Mouse (Mus musculus): ENCODE data around the gene Ccdc69. TPM values are rescaled to one million over a fixed set of nuclear protein-coding genes. Genes with fewer than 3 reads are reported as not detected.

Gene Ccdc69
- polyA plus RNA-seq, 1 experiment from 2014 or later, result 5.1 TPM

DNA sequence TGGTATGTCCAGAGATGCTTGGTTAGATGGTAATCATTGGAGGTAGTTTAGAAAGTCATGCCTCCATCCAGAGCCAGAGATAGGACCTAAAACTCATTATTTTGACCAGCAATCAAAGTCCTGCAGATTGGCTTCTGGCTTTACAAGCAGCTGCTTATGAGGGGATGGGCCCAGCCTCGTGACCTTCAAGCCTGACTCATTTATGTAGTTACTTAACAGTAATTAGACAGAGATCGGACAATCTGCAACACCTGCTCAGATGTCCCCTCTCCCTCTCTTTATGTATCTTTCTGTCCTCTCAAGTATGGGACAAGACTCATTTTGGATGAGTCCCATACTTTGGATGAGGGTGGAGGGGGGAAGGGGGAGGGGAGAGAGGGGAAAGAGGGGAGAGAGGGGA, 12.0 kb upstream of the Ccdc69 start:
- no peaks in the 10 kb centered on the region for H3K36me3 ChIP-seq (ENCODE audit: control insufficient read depth, insufficient read depth, low read length)
- DNase-seq (ENCODE audit: low spot score), result no peak
- no peak overlapping the region for H3K27ac ChIP-seq (replicated peaks)
- H3K9ac ChIP-seq (ENCODE audit: low read length), result no peak overlapping the region
- H3K9me3 ChIP-seq (ENCODE audit: control insufficient read depth, low read length), result no peaks in the 10 kb centered on the region
- no peak for ATAC-seq (ENCODE audit: low FRiP score, low TSS enrichment)
- H3K27me3 ChIP-seq (ENCODE audit: control insufficient read depth, insufficient read depth, low read length), result no peaks in the 10 kb centered on the region
- H3K4me3 ChIP-seq (ENCODE audit: low read depth, low read length), result no peak overlapping the region
- TF ChIP-seq EP300 (optimal IDR thresholded peaks at IDR 0.05) (no peak), CTCF (IDR thresholded peaks at IDR 0.05; ENCODE audit: low read depth) (no peak)
- H3K4me2 ChIP-seq (replicated peaks; ENCODE audit: low read depth), result no peak overlapping the region
- WGBS, result 69% methylated on average over 2 of the region's 2 CpGs
- H3K4me1 ChIP-seq (replicated peaks; ENCODE audit: control insufficient read depth, insufficient read depth), result no peaks in the 10 kb centered on the region

DNA sequence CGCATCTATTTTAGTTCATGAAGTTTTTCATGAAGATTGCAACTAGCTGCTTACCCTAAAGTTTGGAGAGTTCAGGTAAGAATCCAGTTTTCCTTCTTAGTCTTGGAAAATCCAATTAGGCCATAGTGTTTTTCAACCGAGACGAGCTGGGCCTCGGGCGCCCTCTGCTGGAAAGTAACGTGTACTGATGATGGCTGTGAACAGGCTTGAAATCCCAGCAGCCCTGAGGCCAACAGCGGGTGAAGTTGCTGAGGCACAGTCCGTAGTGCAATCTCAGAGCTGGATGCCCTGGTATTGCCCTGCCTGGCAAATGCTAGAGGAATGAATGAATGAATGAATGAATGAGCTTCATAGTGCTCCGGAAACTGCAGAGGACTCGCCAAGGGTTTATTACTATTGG, 9.1 kb upstream of the Ccdc69 start:
- DNase-seq (ENCODE audit: low spot score), result peak; percentile 80
- ATAC-seq (ENCODE audit: low FRiP score, low TSS enrichment), result peak; percentile 58; the same call in 1 of the 2 replicates

DNA sequence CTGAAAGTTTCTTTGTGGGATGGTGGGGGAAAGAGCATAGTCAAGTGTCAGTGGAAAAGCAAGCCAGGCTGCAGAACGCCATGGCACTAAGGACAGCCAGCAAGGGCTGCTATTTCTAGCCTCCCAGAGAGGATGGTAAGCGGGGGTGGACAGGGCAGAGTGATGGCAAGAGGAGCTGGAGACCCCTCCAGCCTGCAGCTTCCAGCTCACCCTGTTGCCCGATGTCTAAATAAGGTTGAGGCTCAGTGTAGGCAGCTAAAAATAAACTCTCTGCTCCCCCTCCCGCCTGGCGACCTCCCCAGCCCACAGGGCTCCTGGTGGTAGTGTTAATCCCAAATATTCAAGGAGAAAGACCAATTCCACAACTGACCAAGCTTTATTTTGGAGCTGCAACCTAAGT, 7.5 kb upstream of the Ccdc69 start:
- H3K4me1 ChIP-seq (replicated peaks; ENCODE audit: control insufficient read depth, insufficient read depth), result no peaks in the 10 kb centered on the region
- 41% methylated on average over 5 of the region's 5 CpGs for WGBS
- no peak for DNase-seq (ENCODE audit: low spot score)
- H3K9me3 ChIP-seq (ENCODE audit: control insufficient read depth, low read length), result no peaks in the 10 kb centered on the region
- no peaks in the 10 kb centered on the region for H3K36me3 ChIP-seq (ENCODE audit: control insufficient read depth, insufficient read depth, low read length)
- no peak overlapping the region for H3K27ac ChIP-seq (replicated peaks)
- no peak overlapping the region for H3K4me3 ChIP-seq (ENCODE audit: low read depth, low read length)
- no peaks in the 10 kb centered on the region for H3K27me3 ChIP-seq (ENCODE audit: control insufficient read depth, insufficient read depth, low read length)
- TF ChIP-seq CTCF (IDR thresholded peaks at IDR 0.05; ENCODE audit: low read depth), result no peak
- TF ChIP-seq EP300 (optimal IDR thresholded peaks at IDR 0.05), result no peak
- no peak overlapping the region for H3K9ac ChIP-seq (ENCODE audit: low read length)
- peak; percentile 41; the same call in 1 of the 2 replicates for ATAC-seq (ENCODE audit: low FRiP score, low TSS enrichment)
- H3K4me2 ChIP-seq (replicated peaks; ENCODE audit: low read depth), result no peak overlapping the region

More for the DNA sequence above, 9.1 kb upstream of the Ccdc69 start:
- no peak overlapping the region for H3K27ac ChIP-seq (replicated peaks)
- H3K9me3 ChIP-seq (ENCODE audit: control insufficient read depth, low read length), result no peaks in the 10 kb centered on the region
- H3K4me1 ChIP-seq (replicated peaks; ENCODE audit: control insufficient read depth, insufficient read depth), result no peaks in the 10 kb centered on the region
- H3K9ac ChIP-seq (ENCODE audit: low read length), result no peak overlapping the region
- H3K27me3 ChIP-seq (ENCODE audit: control insufficient read depth, insufficient read depth, low read length), result no peaks in the 10 kb centered on the region
- no peaks in the 10 kb centered on the region for H3K36me3 ChIP-seq (ENCODE audit: control insufficient read depth, insufficient read depth, low read length)
- 9% methylated on average over 10 of the region's 10 CpGs for WGBS
- H3K4me3 ChIP-seq (ENCODE audit: low read depth, low read length), result no peak overlapping the region
- TF ChIP-seq CTCF (IDR thresholded peaks at IDR 0.05; ENCODE audit: low read depth) (peak; percentile 99), EP300 (optimal IDR thresholded peaks at IDR 0.05) (no peak)
- no peak overlapping the region for H3K4me2 ChIP-seq (replicated peaks; ENCODE audit: low read depth)

DNA sequence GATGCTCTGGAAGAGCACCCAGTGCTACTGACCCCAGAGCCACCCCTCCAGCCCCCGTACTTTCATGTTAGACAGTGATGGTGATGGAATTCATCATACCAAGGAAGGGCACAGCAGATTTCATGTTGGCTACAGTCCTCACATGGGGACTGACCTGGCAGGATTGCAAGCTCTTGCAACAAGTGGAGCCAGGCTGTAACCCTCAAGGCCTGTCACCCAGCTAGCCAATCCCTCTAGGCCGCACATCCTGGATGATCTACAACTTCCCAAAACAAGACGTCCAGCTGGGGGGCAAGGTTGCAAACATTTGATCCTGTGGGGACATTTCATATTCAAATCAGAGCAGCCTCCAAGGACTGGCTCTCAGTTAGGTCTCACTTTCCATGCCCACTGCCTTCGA, 6.7 kb upstream of the Ccdc69 start:
- H3K4me3 ChIP-seq (ENCODE audit: low read depth, low read length), result no peak overlapping the region
- H3K27ac ChIP-seq (replicated peaks), result no peak overlapping the region
- TF ChIP-seq CTCF (IDR thresholded peaks at IDR 0.05; ENCODE audit: low read depth) (no peak), EP300 (optimal IDR thresholded peaks at IDR 0.05) (no peak)
- H3K9me3 ChIP-seq (ENCODE audit: control insufficient read depth, low read length), result no peaks in the 10 kb centered on the region
- H3K4me2 ChIP-seq (replicated peaks; ENCODE audit: low read depth), result no peak overlapping the region
- H3K4me1 ChIP-seq (replicated peaks; ENCODE audit: control insufficient read depth, insufficient read depth), result no peaks in the 10 kb centered on the region
- DNase-seq (ENCODE audit: low spot score) (no peak), ATAC-seq (ENCODE audit: low FRiP score, low TSS enrichment) (no peak)
- no peak overlapping the region for H3K9ac ChIP-seq (ENCODE audit: low read length)
- 74% methylated on average over 4 of the region's 4 CpGs for WGBS
- H3K36me3 ChIP-seq (ENCODE audit: control insufficient read depth, insufficient read depth, low read length), result no peaks in the 10 kb centered on the region
- H3K27me3 ChIP-seq (ENCODE audit: control insufficient read depth, insufficient read depth, low read length), result no peaks in the 10 kb centered on the region

DNA sequence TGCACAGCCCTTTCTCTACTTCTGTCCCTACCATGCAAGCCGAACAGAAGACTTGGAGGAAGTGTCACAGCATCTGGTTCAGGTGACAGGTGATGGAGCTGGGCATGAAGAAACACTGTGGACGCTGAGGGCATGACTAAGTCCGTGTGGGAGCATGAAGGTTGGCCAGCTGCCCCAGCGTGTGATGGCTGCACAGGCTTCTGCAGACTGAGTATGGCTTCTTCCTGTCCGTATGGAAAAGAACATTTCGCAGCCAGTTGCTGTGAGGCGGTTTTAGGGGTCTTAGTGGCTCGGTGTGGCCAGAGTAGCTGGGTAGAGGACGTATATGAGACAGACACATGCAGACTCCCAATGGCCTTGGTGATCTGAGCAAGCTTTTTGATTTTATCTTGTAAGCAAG, 3.3 kb upstream of the Ccdc69 start:
- no peaks in the 10 kb centered on the region for H3K36me3 ChIP-seq (ENCODE audit: control insufficient read depth, insufficient read depth, low read length)
- 78% methylated on average over 9 of the region's 9 CpGs for WGBS

DNA sequence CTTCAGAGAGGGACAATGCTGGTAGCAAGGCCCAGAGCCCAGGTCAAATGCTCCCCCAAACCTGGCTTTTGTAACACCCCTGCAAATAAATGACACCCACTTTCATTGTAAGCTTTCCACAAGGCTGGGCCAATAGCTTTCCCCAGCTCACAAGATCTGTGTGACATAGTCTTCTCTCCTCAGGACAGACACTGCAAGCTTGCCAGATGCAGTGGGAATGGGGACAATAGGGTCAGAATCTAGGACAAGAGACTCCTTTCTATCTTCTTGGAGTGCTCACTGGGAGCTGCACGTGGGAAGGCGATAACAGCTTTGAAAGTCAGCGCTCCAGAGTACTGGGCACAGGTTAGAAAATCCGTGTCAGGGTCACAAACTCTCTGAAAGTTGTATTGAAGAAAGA, 1.2 kb upstream of the Ccdc69 start:
- WGBS, result 95% methylated on average over 4 of the region's 4 CpGs
- no peak for TF ChIP-seq EP300 (optimal IDR thresholded peaks at IDR 0.05)
- no peak for TF ChIP-seq CTCF (IDR thresholded peaks at IDR 0.05; ENCODE audit: low read depth)

More for the DNA sequence above, 3.3 kb upstream of the Ccdc69 start:
- TF ChIP-seq EP300 (optimal IDR thresholded peaks at IDR 0.05), result no peak
- no peak for TF ChIP-seq CTCF (IDR thresholded peaks at IDR 0.05; ENCODE audit: low read depth)
- no peak overlapping the region for H3K4me2 ChIP-seq (replicated peaks; ENCODE audit: low read depth)
- 0 out of 2 replicates have a peak, but pooled peaks cover 2% of the 10 kb centered on the region for H3K4me1 ChIP-seq (replicated peaks; ENCODE audit: control insufficient read depth, insufficient read depth)
- H3K27ac ChIP-seq (replicated peaks), result no peak overlapping the region
- no peaks in the 10 kb centered on the region for H3K9me3 ChIP-seq (ENCODE audit: control insufficient read depth, low read length)
- no peak for DNase-seq (ENCODE audit: low spot score)
- H3K27me3 ChIP-seq (ENCODE audit: control insufficient read depth, insufficient read depth, low read length), result no peaks in the 10 kb centered on the region
- no peak overlapping the region for H3K9ac ChIP-seq (ENCODE audit: low read length)
- no peak overlapping the region for H3K4me3 ChIP-seq (ENCODE audit: low read depth, low read length)
- no peak for ATAC-seq (ENCODE audit: low FRiP score, low TSS enrichment)

More for the DNA sequence above, 1.2 kb upstream of the Ccdc69 start:
- no peaks in the 10 kb centered on the region for H3K9me3 ChIP-seq (ENCODE audit: control insufficient read depth, low read length)
- H3K4me2 ChIP-seq (replicated peaks; ENCODE audit: low read depth), result no peak overlapping the region
- H3K9ac ChIP-seq (ENCODE audit: low read length), result no peak overlapping the region
- DNase-seq (ENCODE audit: low spot score) (no peak), ATAC-seq (ENCODE audit: low FRiP score, low TSS enrichment) (no peak)
- H3K27ac ChIP-seq (replicated peaks), result no peak overlapping the region
- no peak overlapping the region for H3K4me3 ChIP-seq (ENCODE audit: low read depth, low read length)
- 0 out of 2 replicates have a peak, but pooled peaks cover 2% of the 10 kb centered on the region for H3K4me1 ChIP-seq (replicated peaks; ENCODE audit: control insufficient read depth, insufficient read depth)
- no peaks in the 10 kb centered on the region for H3K36me3 ChIP-seq (ENCODE audit: control insufficient read depth, insufficient read depth, low read length)
- no peaks in the 10 kb centered on the region for H3K27me3 ChIP-seq (ENCODE audit: control insufficient read depth, insufficient read depth, low read length)
